19 mouse cellular contexts compared by ENCODE assay signal in genomic region chr13:54559656-54560055, GRCm38 (mm10). TPM values are rescaled to one million over a fixed set of nuclear protein-coding genes. Genes with fewer than 3 reads are reported as not detected.
DNase-seq lines count a peak whose midpoint lies in the region; ATAC-seq and TF ChIP-seq lines count a peak whose summit lies in the region.
"Had no signal": no experiment of that assay in that cellular context is flagged by ENCODE, and none has a peak within 500 bp of the region (broad histone marks: within the 10 kb centered on the region; RNA-seq: fewer than 3 reads in every experiment).

No protein-coding gene starts in this region.

- no peaks in the 10 kb centered on the region for H3K9me3 ChIP-seq in lung, postnatal 0 days (ENCODE audit: low read length)
- H3K9me3 ChIP-seq: embryonic facial prominence, embryonic 10.5 days; embryonic facial prominence, embryonic 12.5 days; forebrain, embryonic 13.5 days; forebrain, embryonic 15.5 days had no signal

- peak; percentile 71 for DNase-seq in heart, adult 11 months
- no peak for DNase-seq in heart, postnatal 36 days
- peak; percentile 64 for DNase-seq in kidney, adult 9 months
- no peak for DNase-seq in kidney, adult 18-20 months
- peak; percentile 53 for DNase-seq in brain, adult 2 months (ENCODE audit: low read depth, low spot score)
- DNase-seq in lung, postnatal 0 days (ENCODE audit: low spot score): no peak
- DNase-seq: adrenal gland, adult 2 months; adrenal gland, postnatal 10 days; adrenal gland, postnatal 25 days; cerebellum, adult 11 months; cerebellum, adult 18-20 months; cerebellum, adult 8-10 months; cerebellum, postnatal 10 days; cerebellum, postnatal 25 days; forebrain, postnatal 0 days had no signal

- H3K9ac ChIP-seq in lung, postnatal 0 days (replicated peaks; ENCODE audit: low read depth): no peak overlapping the region
- H3K9ac ChIP-seq: embryonic facial prominence, embryonic 12.5 days; forebrain, embryonic 13.5 days; forebrain, embryonic 15.5 days; forebrain, postnatal 0 days had no signal

- WGBS in lung, postnatal 0 days: 74% methylated on average over 2 of the region's 2 CpGs

- H3K4me3 ChIP-seq in lung, postnatal 0 days (ENCODE audit: low read depth, low read length): no peak overlapping the region
- H3K4me3 ChIP-seq: embryonic facial prominence, embryonic 10.5 days; embryonic facial prominence, embryonic 12.5 days; forebrain, embryonic 13.5 days; forebrain, embryonic 15.5 days had no signal

- H3K4me2 ChIP-seq in lung, postnatal 0 days (replicated peaks; ENCODE audit: low read depth, low read length): no peak overlapping the region
- H3K4me2 ChIP-seq: embryonic facial prominence, embryonic 12.5 days; forebrain, embryonic 13.5 days; forebrain, embryonic 15.5 days had no signal

- intact Hi-C loops in heart, postnatal 36 days (cut with DNase I): loop anchor here (5.0 to 10.0 kb wide), 3 partner anchors 92 to 255 kb away; partner anchors contain the start of gene Thoc3

- H3K36me3 ChIP-seq in lung, postnatal 0 days (ENCODE audit: insufficient read depth, low read length): peaks cover 44% of the 10 kb centered on the region

- no peak for TF ChIP-seq CTCF in lung, postnatal 0 days (IDR thresholded peaks at IDR 0.05)

- no peaks in the 10 kb centered on the region for H3K27me3 ChIP-seq in lung, postnatal 0 days (replicated peaks; ENCODE audit: insufficient read depth, low read length)
- H3K27me3 ChIP-seq: embryonic facial prominence, embryonic 12.5 days; forebrain, embryonic 13.5 days; forebrain, embryonic 15.5 days had no signal

- peaks cover 9% of the 10 kb centered on the region; the same call in 1 of the 2 replicates for H3K4me1 ChIP-seq in lung, postnatal 0 days (ENCODE audit: insufficient read depth, low read depth, low read length)

- no peak overlapping the region for H3K27ac ChIP-seq in lung, postnatal 0 days (ENCODE audit: low read length)
- H3K27ac ChIP-seq: embryonic facial prominence, embryonic 10.5 days; embryonic facial prominence, embryonic 12.5 days; forebrain, embryonic 13.5 days; forebrain, embryonic 15.5 days had no signal

- no peak for ATAC-seq in lung, postnatal 0 days
- ATAC-seq: forebrain, embryonic 13.5 days; forebrain, embryonic 15.5 days; forebrain, postnatal 0 days had no signal

- TF ChIP-seq EP300 in lung, postnatal 0 days (IDR thresholded peaks at IDR 0.05): no peak

RNA-seq across cellular contexts. Expression of gene 4833439L19Rik, which starts 5.6 kb away (rescaled TPM):
- total RNA-seq in heart, postnatal 36 days (2021): 10 to 100 TPM; 91.5 TPM
- polyA plus RNA-seq in lung, postnatal 0 days (2015; fragmentation: Nextera tagmentation; extraction: Ambion mirVana): 95.1 and 105 TPM in 2 replicates

RNA-seq across cellular contexts. Expression of gene Arl10, which starts 15.2 kb away (rescaled TPM):
- total RNA-seq in heart, postnatal 36 days (2021): 1 to 10 TPM; 6.8 to 7.3 TPM
- 19.1 and 21.4 TPM in 2 replicates for polyA plus RNA-seq in lung, postnatal 0 days (2015; fragmentation: Nextera tagmentation; extraction: Ambion mirVana)

RNA-seq across cellular contexts. Expression of gene Nop16, which starts 30.2 kb away (rescaled TPM):
- total RNA-seq in heart, postnatal 36 days (2021): 10 to 100 TPM; 16.5 to 17.3 TPM
- 29.4 and 31.0 TPM in 2 replicates for polyA plus RNA-seq in lung, postnatal 0 days (2015; fragmentation: Nextera tagmentation; extraction: Ambion mirVana)

RNA-seq across cellular contexts. Expression of gene Higd2a, which starts 30.4 kb away (rescaled TPM):
- 100 to 1,000 TPM; 194 to 196 TPM for total RNA-seq in heart, postnatal 36 days (2021)
- 243 and 247 TPM in 2 replicates for polyA plus RNA-seq in lung, postnatal 0 days (2015; fragmentation: Nextera tagmentation; extraction: Ambion mirVana)

RNA-seq across cellular contexts. Expression of gene Cltb, which starts 51.5 kb away (rescaled TPM):
- total RNA-seq in heart, postnatal 36 days (2021): 100 to 1,000 TPM in 1 of 2 experiments, 10 to 100 TPM in 1; 97.1 to 104 TPM
- polyA plus RNA-seq in lung, postnatal 0 days (2015; fragmentation: Nextera tagmentation; extraction: Ambion mirVana): 104 and 118 TPM in 2 replicates

Comparison
In these comparisons a context has a peak if more than half of its experiments do, and no peak if none do; other contexts are left out.
1. DNase-seq: peak in heart, adult 11 months (single experiment), kidney, adult 9 months (single experiment) and brain, adult 2 months (single experiment); none in heart, postnatal 36 days (0 of 2), kidney, adult 18-20 months (single experiment) and lung, postnatal 0 days (single experiment).